Mouse (Mus musculus) CH12.LX (cell line): Measurements from ENCODE around the gene B3gnt5.

Experiments used
- CTCF ChIP-seq, 2 experiments: IDR thresholded peaks in 1 of 2; conservative IDR thresholded peaks in 1 of 2; 2 replicates each; pipeline ENCODE4 v1.5.1; 2011 to 2012; ENCODE audit warnings: low read depth in 2 of 2, low read length in 2 of 2, improper control_type of control experiment in 1 of 2, inconsistent platforms in 1 of 2, mild to moderate bottlenecking in 1 of 2, moderate library complexity in 1 of 2
- MAFK ChIP-seq: IDR thresholded peaks from 2 replicates; pipeline ENCODE4 v1.6.1; 2011; ENCODE audit warnings: low read length, improper control_type of control experiment; ENCODE audit not compliant: insufficient replicate concordance
- MAZ ChIP-seq: IDR thresholded peaks from 2 replicates; pipeline ENCODE4 v1.6.1; 2012; ENCODE audit warnings: low read depth, mild to moderate bottlenecking, inconsistent platforms, low read length, improper control_type of control experiment, moderate library complexity
- MEF2A ChIP-seq: IDR thresholded peaks from 2 replicates; pipeline ENCODE4 v1.6.1; 2014; ENCODE audit warnings: low read depth, mild to moderate bottlenecking, inconsistent platforms, low read length, improper control_type of control experiment, borderline replicate concordance
- POLR2A ChIP-seq: IDR thresholded peaks from 2 replicates; pipeline ENCODE4 v1.6.1; 2011; ENCODE audit warnings: low read depth, mild to moderate bottlenecking, improper control_type of control experiment, low read length
- POLR2AphosphoS2 ChIP-seq: IDR thresholded peaks from 2 replicates; pipeline ENCODE4 v1.6.1; 2011; ENCODE audit warnings: low read depth, low read length, improper control_type of control experiment
- RAD21 ChIP-seq: IDR thresholded peaks from 2 replicates; pipeline ENCODE4 v1.6.1; 2011; ENCODE audit warnings: low read depth, mild to moderate bottlenecking, low read length, improper control_type of control experiment, moderate library complexity
- SIN3A ChIP-seq: IDR thresholded peaks from 2 replicates; pipeline ENCODE4 v1.6.1; 2012; ENCODE audit warnings: low read length, improper control_type of control experiment, inconsistent platforms
- USF2 ChIP-seq: conservative IDR thresholded peaks from 2 replicates; pipeline ENCODE4 v1.6.1; 2011; ENCODE audit warnings: low read depth, low read length, improper control_type of control experiment
- ZC3H11A ChIP-seq: IDR thresholded peaks from 2 replicates; pipeline ENCODE4 v1.6.1; 2012; ENCODE audit warnings: low read depth, mild to moderate bottlenecking, inconsistent platforms, low read length, improper control_type of control experiment

- TF ChIP-seq MAFK: 0 out of 2 replicates have a peak, but pooled peaks have one; percentile 16
- TF ChIP-seq RAD21: no peak; the same call in 1 of the 2 replicates
- TF ChIP-seq POLR2A: no peak
- no peak for TF ChIP-seq CTCF (conservative IDR thresholded peaks at IDR 0.05 in 1 of 2, IDR thresholded peaks at IDR 0.05 in 1 of 2; ENCODE audit: low read depth in 2 of 2, low read length in 2 of 2)
- no peak for TF ChIP-seq ZC3H11A
- TF ChIP-seq USF2: no peak
- TF ChIP-seq SIN3A: no peak
- TF ChIP-seq MAZ: no peak
- peak; percentile 75; the same call in 1 of the 2 replicates for TF ChIP-seq MEF2A
- no peak for TF ChIP-seq POLR2AphosphoS2
Observed at GRCm38 (mm10) chr16:19768046-19768445, 8.0 kb downstream of the B3gnt5 start.
